Mouse (Mus musculus) lung, embryonic 15.5 days (tissue): Measurements from ENCODE around the gene Calm4. TPM values are rescaled to one million over a fixed set of nuclear protein-coding genes. Genes with fewer than 3 reads are reported as not detected.
"Not testable (repeated sequence)": the region's sequence is repeated elsewhere in the genome, so short reads cannot be mapped to it uniquely, and the experiment has no call there.

Source experiments
- ATAC-seq: fragments of 200-750 bp; cut with Nextera tagmentation; 2 replicates; pipeline ENCODE4 v1.8.0; 2017; ENCODE audit warnings: moderate number of reproducible peaks, borderline replicate concordance; ENCODE audit not compliant: low FRiP score, low TSS enrichment; ENCODE audit errors: extremely low read depth
- H3K27ac ChIP-seq: fragments of 300-500 bp; sonication (generic); 2 replicates; pipeline ENCODE4 v1.5.1; 2015; ENCODE audit warnings: moderate library complexity, mild to moderate bottlenecking, inconsistent platforms
- H3K27me3 ChIP-seq: fragments of 300-500 bp; sonication (generic); 2 replicates; pipeline ENCODE4 v1.6.1; 2015; ENCODE audit warnings: inconsistent platforms
- H3K36me3 ChIP-seq: fragments of 300-500 bp; sonication (generic); 2 replicates; pipeline ENCODE4 v1.6.1; 2015; ENCODE audit warnings: inconsistent platforms
- H3K4me1 ChIP-seq: fragments of 300-500 bp; sonication (generic); 2 replicates; pipeline ENCODE4 v1.6.1; 2015; ENCODE audit warnings: inconsistent platforms
- H3K4me2 ChIP-seq: fragments of 300-500 bp; sonication (generic); 2 replicates; pipeline ENCODE4 v1.6.1; 2015; ENCODE audit warnings: inconsistent platforms, mild to moderate bottlenecking, moderate library complexity
- H3K4me3 ChIP-seq: fragments of 300-500 bp; sonication (generic); 2 replicates; pipeline ENCODE4 v1.5.1; 2015; ENCODE audit warnings: mild to moderate bottlenecking, inconsistent platforms
- H3K9ac ChIP-seq: fragments of 300-500 bp; sonication (generic); 2 replicates; pipeline ENCODE4 v1.6.1; 2015; ENCODE audit warnings: inconsistent platforms
- H3K9me3 ChIP-seq: fragments of 300-500 bp; sonication (generic); 2 replicates; pipeline ENCODE4 v1.6.1; 2016; ENCODE audit warnings: inconsistent platforms
- WGBS: fragments of 180-500 bp; shearing (Covaris S2); methylation state at CpG from one replicate; pipeline ENCODE4 v1.1.7; 2015; 5-methylcytosine and 5-hydroxymethylcytosine counted together
- polyA plus RNA-seq: library from polyadenylated mRNA; unstranded; fragments of >200 nt; fragmentation: Nextera tagmentation; extraction: Ambion mirVana; gene quantifications from 2 replicates; pipeline ENCODE4 v1.2.1, GENCODE M21; 2015

Calm4 gene
- polyA plus RNA-seq: not detected in 2 replicates

DNA sequence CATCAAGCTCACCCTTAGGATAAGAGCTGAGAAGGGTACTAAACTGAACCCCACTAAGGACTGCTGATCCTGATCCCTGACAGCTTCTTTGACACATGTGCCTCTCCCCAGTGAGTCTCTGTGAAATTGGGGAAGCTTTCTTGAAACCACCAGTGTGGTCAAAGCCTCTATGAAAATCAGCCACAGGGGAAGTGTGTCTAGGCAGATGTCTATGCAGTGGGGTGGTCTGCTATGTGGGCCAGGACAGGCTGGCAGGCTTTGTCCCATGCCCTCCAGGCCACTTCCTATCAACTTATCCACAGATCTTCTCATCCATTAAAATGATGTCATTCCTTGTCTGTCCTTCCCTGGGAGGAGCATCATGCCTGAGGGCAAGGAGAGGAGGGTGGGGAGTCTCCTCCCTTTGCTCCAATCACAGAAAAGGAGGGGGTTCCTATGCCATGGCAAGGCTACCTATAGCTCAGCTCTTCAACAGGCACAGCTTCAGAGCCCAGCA, at the start of gene Calm4:
Gene Calm4, plus strand, starts transcription at position 446 of the 496 bp plus-strand sequence.
- not testable (repeated sequence) for H3K9ac ChIP-seq

DNA sequence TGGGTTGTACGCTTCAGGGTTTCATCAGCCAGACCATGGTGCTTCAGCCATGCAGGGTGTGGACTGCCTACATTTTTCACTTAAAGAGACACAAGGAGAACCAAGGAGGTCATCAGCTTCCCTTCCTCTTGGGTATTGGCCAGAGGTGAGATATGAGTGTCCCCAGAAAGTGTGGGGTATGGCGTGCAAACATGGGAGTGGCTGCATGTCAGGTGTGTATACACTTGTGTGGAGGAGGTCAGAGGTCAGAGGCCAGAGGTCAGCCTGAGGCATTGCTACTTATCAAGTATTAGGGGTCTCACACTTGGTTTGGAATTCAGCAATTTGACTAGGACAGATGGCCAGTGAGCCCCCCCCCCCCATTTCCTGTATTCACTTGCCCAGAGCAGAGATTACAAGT, 49.0 kb upstream of the Calm4 start:
- no peak overlapping the region for H3K4me3 ChIP-seq
- WGBS: 64% methylated on average over 2 of the region's 2 CpGs
- ATAC-seq: no peak; the same call in 1 of the 2 replicates

More for the DNA sequence above, at the start of gene Calm4:
- H3K4me2 ChIP-seq, H3K27ac ChIP-seq, H3K9me3 ChIP-seq, H3K27me3 ChIP-seq, H3K4me1 ChIP-seq, H3K4me3 ChIP-seq, H3K36me3 ChIP-seq: not testable (repeated sequence)
- ATAC-seq: peak; percentile 27; the same call in 1 of the 2 replicates

DNA sequence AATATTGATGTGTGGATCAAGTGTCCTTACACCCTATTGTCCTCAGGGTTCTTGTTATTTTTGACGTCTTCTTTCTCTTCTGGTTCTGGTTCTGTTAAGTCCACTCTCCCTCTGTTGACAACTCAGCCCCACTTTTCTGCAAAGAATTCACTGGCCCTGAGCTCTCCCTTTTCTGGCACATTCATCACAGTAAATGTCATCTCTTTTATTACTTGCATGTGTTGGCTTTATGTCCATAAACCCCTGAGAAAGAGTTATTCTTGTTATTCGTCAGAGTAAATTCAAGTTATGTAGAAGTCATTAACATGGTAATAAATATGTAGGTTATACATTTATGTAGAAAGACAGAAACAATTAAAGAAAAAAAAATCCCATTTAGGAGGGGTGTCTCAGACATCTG, 48.0 kb upstream of the Calm4 start:
- Histone ChIP-seq H3K27ac (no peak overlapping the region), H3K4me3 (no peak overlapping the region), H3K27me3 (no peaks in the 10 kb centered on the region), H3K36me3 (no peaks in the 10 kb centered on the region), H3K9ac (no peak overlapping the region), H3K4me1 (peaks cover 8% of the 10 kb centered on the region; the same call in 1 of the 2 replicates), H3K4me2 (no peak overlapping the region), H3K9me3 (no peaks in the 10 kb centered on the region)
- ATAC-seq: no peak
- 79% methylated on average over 2 of the region's 2 CpGs for WGBS

More for the DNA sequence above, 49.0 kb upstream of the Calm4 start:
- Histone ChIP-seq H3K9ac (no peak overlapping the region), H3K27ac (no peak overlapping the region), H3K27me3 (no peaks in the 10 kb centered on the region), H3K4me2 (no peak overlapping the region), H3K36me3 (no peaks in the 10 kb centered on the region), H3K9me3 (no peaks in the 10 kb centered on the region), H3K4me1 (peaks cover 8% of the 10 kb centered on the region; the same call in 1 of the 2 replicates)

DNA sequence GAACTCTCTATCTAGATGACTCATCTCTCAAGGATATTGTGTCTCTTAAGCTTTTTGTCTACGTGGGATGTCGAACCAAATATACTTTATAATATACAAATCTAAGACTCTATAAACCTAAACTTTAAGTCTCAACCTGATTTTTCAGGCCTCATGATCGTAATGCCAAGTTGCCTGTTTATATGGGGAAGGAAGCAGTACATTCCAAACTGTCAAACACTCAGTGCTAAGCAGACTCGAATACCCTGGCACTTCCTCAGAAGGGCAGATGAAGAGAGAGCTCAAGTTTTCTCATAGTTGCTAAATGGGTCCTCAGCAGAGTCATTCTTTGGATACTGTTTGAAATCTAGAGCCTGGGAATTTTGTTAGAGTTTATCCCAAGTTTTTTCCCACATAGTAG, 40.9 kb upstream of the Calm4 start:
- 49% methylated on average over 4 of the region's 4 CpGs for WGBS
- Histone ChIP-seq H3K9me3 (no peaks in the 10 kb centered on the region), H3K4me3 (no peak overlapping the region), H3K27me3 (no peaks in the 10 kb centered on the region), H3K4me1 (peaks cover 25% of the 10 kb centered on the region; the same call in 1 of the 2 replicates), H3K4me2 (no peak overlapping the region), H3K9ac (no peak overlapping the region), H3K27ac (peak overlapping the region; percentile 13; the same call in 1 of the 2 replicates), H3K36me3 (no peaks in the 10 kb centered on the region)
- ATAC-seq: no peak

DNA sequence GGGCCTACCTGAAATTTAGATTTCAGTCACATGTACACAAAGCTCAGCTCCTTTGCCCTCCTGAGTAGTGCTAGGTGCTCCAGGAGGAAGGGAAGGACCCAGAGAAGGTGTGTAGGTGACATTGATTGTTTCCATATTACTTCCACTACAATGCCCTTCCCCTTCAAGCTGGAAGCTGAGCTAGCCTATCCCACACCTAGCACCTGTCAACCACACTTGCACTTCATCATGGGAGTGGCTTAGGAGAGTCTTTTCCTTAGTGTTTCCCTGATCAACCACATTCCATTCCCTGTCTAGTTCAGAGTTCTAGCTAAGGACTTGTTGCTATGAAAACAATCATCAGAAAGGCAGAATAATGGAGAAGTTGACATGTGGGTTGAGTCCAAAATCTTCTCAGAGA, 38.8 kb upstream of the Calm4 start:
- peaks cover 17% of the 10 kb centered on the region; the same call in 1 of the 2 replicates for H3K4me1 ChIP-seq
- no peaks in the 10 kb centered on the region for H3K27me3 ChIP-seq
- H3K4me2 ChIP-seq: no peak overlapping the region
- no peak overlapping the region for H3K27ac ChIP-seq
- ATAC-seq: peak; percentile 66; the same call in 1 of the 2 replicates
- H3K9ac ChIP-seq: no peak overlapping the region
- H3K4me3 ChIP-seq: no peak overlapping the region
- no peaks in the 10 kb centered on the region for H3K9me3 ChIP-seq
- H3K36me3 ChIP-seq: no peaks in the 10 kb centered on the region

DNA sequence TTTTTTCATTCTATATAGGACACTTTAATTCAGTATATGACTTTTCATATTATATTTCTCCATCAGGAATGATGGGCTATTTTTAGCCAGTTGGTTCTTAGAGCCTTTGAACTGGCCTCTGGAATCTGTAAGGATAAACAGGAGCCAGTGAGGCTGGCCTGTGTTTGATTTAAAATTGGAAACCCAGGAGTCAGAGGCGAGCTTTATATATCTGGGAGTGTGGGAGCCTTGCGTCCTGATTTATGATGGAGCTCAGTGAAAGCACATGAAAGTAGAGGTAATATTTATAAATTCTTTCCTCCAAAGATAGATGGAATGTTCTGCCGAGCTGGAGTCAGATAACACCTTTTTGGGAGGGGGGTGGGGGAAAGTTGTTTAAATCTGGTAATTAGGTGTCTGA, 38.2 kb upstream of the Calm4 start:
- Histone ChIP-seq H3K36me3 (no peaks in the 10 kb centered on the region), H3K27ac (no peak overlapping the region), H3K4me1 (peaks cover 17% of the 10 kb centered on the region; the same call in 1 of the 2 replicates), H3K4me3 (no peak overlapping the region), H3K27me3 (no peaks in the 10 kb centered on the region), H3K4me2 (no peak overlapping the region), H3K9ac (no peak overlapping the region), H3K9me3 (no peaks in the 10 kb centered on the region)
- no peak for ATAC-seq
- 16% methylated on average over 3 of the region's 3 CpGs for WGBS

DNA sequence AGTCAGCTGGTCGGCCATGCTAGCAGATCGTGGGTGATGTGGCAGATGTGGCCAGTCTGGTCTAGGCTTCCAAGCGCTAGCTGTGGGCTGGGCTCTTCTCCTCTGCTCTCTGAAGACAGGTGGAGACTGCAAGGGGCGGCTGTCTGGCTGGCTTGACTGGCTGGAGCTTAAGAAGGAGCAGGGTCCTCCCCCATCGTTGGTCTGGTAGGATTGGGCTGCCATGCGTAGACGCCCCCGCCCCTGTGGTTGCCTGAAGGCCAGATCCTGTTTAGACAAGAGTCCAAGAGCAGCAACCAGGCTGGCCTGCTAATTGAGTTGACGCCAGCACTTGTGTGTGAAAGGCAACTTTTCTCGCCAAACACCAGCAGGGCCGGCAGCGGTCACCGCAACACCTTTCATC, 33.4 kb upstream of the Calm4 start, which contains the start of gene Calml3:
Gene Calml3, minus strand, starts transcription at position 131 of the 400 bp plus-strand sequence.
- peak within 1 kb of the TSS; percentile 46; the same call in 1 of the 2 replicates for H3K27ac ChIP-seq

DNA sequence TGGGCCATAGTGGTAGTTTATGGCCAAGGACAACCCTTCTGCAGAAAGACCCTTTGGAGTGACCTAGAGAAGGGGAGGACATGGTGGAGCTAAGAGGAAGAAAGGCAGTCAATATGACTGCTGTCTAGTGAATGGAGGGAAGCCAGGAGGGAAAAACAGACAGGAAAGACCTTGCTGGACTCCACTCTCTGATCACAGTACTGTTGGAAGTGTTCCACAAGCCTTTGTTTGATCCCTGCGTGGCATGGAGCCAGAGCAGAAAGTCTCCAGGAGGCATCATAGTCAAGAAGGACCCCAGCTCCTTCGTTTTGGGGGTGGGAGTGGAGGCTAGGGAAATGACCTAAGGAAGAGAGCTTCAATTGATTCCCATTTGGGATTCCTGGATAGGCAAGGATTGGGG, 32.4 kb upstream of the Calm4 start:
- H3K27me3 ChIP-seq: no peaks in the 10 kb centered on the region
- H3K4me2 ChIP-seq: no peak overlapping the region
- ATAC-seq: 0 out of 2 replicates have a peak, but pooled peaks have one; percentile 53
- no peaks in the 10 kb centered on the region for H3K36me3 ChIP-seq
- H3K9ac ChIP-seq: no peak overlapping the region
- H3K4me1 ChIP-seq: peaks cover 14% of the 10 kb centered on the region; the same call in 1 of the 2 replicates
- peak overlapping the region; percentile 46; the same call in 1 of the 2 replicates for H3K27ac ChIP-seq
- no peaks in the 10 kb centered on the region for H3K9me3 ChIP-seq
- WGBS: 35% methylated on average over 2 of the region's 2 CpGs
- no peak overlapping the region for H3K4me3 ChIP-seq

More for the DNA sequence above, 33.4 kb upstream of the Calm4 start, which contains the start of gene Calml3:
- Histone ChIP-seq H3K27me3 (no peaks in the 10 kb centered on the region), H3K9me3 (no peaks in the 10 kb centered on the region), H3K4me3 (no peak within 1 kb of the TSS), H3K4me1 (peaks cover 14% of the 10 kb centered on the region), H3K4me2 (no peak within 1 kb of the TSS), H3K36me3 (no peaks in the 10 kb centered on the region), H3K9ac (no peak within 1 kb of the TSS)
- ATAC-seq: no peak
- WGBS: 74% methylated on average over 13 of the region's 13 CpGs

DNA sequence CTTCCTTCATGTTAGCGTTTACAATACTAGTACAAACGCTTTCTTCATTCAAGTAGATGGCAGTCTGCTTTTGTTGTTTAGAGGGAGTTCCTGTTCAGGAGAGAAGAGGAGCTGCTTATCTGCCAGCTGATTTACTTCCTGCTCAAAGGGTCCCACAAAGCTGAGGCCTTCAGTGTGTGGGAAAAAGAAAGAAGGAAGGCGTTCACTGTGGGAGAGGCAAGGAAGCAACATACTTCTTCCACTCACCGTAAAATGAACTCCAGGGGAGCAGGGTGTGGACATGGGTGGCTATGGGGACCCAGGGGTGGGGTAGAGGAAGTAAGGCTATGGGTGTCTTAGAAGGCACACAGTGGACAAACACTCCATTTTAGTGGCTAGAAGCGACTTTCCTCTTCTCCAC, 31.9 kb upstream of the Calm4 start:
- Histone ChIP-seq H3K36me3 (no peaks in the 10 kb centered on the region), H3K9me3 (no peaks in the 10 kb centered on the region), H3K27ac (peak overlapping the region; percentile 46), H3K4me1 (peaks cover 12% of the 10 kb centered on the region; the same call in 1 of the 2 replicates), H3K27me3 (no peaks in the 10 kb centered on the region), H3K9ac (no peak overlapping the region), H3K4me3 (no peak overlapping the region), H3K4me2 (no peak overlapping the region)
- no peak for ATAC-seq
- WGBS: 52% methylated on average over 5 of the region's 5 CpGs

DNA sequence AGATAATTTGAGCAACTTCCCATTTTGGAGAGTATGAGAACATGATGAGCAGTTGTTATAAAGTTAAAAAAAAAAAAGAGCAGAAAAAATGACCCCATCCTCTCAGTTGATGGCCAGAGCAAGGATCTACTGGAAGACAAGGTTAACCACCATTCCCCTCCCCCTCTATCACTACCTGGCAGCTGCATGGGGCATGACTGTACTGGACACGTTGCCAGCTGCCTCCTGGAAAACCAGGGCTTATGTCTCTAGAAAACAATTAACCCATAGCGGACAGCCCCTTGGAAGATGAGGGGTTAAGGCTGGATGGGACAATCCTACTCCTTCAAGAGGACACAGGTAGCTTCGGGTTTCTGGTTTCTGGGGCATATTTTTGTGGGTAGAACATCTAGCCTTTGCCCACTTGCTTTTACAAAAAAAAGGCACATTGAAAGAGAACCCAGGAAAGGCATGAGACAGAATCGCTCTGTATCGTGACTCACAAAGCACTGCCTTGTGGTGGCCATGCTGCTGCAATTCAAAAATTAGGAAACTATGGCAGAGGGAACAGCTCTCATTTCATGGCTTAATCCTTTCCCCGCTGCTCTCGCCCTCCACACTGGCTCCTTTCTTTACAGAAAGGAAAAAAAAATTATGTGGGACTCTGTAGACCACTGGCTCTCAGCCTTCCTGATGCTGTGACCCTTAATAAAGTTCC, 30.3 kb upstream of the Calm4 start:
- no peaks in the 10 kb centered on the region for H3K36me3 ChIP-seq
- WGBS: 79% methylated on average over 7 of the region's 7 CpGs
- no peak overlapping the region for H3K27ac ChIP-seq
- no peak overlapping the region for H3K4me3 ChIP-seq
- H3K9me3 ChIP-seq: no peaks in the 10 kb centered on the region
- H3K4me1 ChIP-seq: peaks cover 4% of the 10 kb centered on the region; the same call in 1 of the 2 replicates
- H3K27me3 ChIP-seq: no peaks in the 10 kb centered on the region
- no peak overlapping the region for H3K4me2 ChIP-seq
- no peak for ATAC-seq
- no peak overlapping the region for H3K9ac ChIP-seq

DNA sequence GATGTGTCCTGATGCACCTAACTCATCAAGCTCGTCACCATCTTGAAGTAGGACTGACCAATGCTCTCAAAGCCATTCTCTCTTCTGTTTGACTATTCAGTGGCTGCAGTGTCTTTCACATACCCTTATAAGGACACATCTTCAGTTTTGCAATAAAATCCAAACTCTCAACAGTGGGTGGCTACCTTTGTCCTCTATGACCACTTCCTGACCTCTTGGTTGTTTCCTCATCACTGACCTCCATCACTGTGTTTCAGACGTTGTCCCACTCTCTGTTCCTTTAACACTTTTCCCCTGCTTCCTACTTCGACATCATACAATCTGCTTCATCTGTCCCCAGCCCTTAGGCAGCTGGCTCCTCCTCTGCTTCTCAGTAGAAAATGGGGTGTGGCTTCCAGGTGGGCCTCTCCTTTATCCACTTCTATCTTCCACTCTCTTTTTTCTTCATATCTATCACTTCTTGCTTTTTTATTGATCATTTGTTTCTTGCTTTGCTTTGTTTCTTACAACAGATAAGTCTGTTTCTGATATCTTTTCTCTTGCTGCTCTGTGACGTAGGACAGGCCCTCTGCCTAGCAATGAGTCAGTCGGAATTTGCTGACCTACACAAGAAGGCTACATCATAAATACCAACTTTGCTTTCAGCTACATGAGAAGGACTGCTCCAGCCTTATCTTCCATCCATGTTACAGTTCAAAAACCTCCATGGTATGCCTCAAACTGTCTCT, 19.4 kb upstream of the Calm4 start:
- 63% methylated on average over 5 of the region's 5 CpGs for WGBS
- no peaks in the 10 kb centered on the region for H3K27me3 ChIP-seq
- no peak for ATAC-seq

DNA sequence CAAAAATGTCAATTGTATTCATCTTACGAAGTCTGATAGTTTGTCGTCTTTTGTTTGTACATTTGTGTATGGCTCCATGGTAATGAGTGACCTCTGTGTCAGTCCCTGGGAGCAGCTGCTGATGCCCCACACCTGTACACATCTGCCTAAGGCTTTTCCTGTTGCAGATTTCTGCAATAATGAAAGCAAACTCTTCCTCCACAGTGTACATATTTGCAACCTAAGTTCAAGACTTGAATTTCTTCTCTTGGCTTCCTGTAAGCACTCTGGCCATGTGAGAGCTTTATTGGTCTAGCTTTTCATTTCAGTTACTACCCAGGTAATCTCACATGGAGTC, 18.8 kb upstream of the Calm4 start:
- no peaks in the 10 kb centered on the region for H3K9me3 ChIP-seq
- H3K9ac ChIP-seq: no peak overlapping the region
- no peak for ATAC-seq
- H3K27ac ChIP-seq: no peak overlapping the region
- no peaks in the 10 kb centered on the region for H3K36me3 ChIP-seq
- 67% methylated on average over 2 of the region's 2 CpGs for WGBS
- no peaks in the 10 kb centered on the region for H3K27me3 ChIP-seq
- H3K4me2 ChIP-seq: no peak overlapping the region
- H3K4me3 ChIP-seq: no peak overlapping the region
- no peaks in the 10 kb centered on the region for H3K4me1 ChIP-seq

More for the DNA sequence above, 19.4 kb upstream of the Calm4 start:
- Histone ChIP-seq H3K36me3 (no peaks in the 10 kb centered on the region), H3K4me2 (no peak overlapping the region), H3K4me1 (no peaks in the 10 kb centered on the region), H3K9me3 (no peaks in the 10 kb centered on the region), H3K9ac (no peak overlapping the region), H3K4me3 (no peak overlapping the region), H3K27ac (no peak overlapping the region)
